ENCODE assay signal across 8 mouse cellular contexts in genomic region chr1:128614653-128615458, GRCm38 (mm10). TPM values are rescaled to one million over a fixed set of nuclear protein-coding genes. Genes with fewer than 3 reads are reported as not detected.
DNase-seq lines count a peak whose midpoint lies in the region; ATAC-seq and TF ChIP-seq lines count a peak whose summit lies in the region.

No protein-coding gene starts in this region.

- H3K9ac ChIP-seq in hindbrain, postnatal 0 days (replicated peaks; ENCODE audit: low read length): no peak overlapping the region
- no peak overlapping the region for H3K9ac ChIP-seq in limb, embryonic 15.5 days
- H3K9ac ChIP-seq in forebrain, postnatal 0 days: no peak overlapping the region

- H3K27ac ChIP-seq in hindbrain, postnatal 0 days: no peak overlapping the region
- H3K27ac ChIP-seq in hindbrain, embryonic 10.5 days: no peak overlapping the region
- no peak overlapping the region for H3K27ac ChIP-seq in limb, embryonic 15.5 days
- H3K27ac ChIP-seq in forebrain, postnatal 0 days (ENCODE audit: low read depth, low read length): no peak overlapping the region

- no peak overlapping the region for H3K4me3 ChIP-seq in hindbrain, postnatal 0 days (ENCODE audit: low read length)
- no peak overlapping the region for H3K4me3 ChIP-seq in hindbrain, embryonic 10.5 days
- H3K4me3 ChIP-seq in limb, embryonic 15.5 days: no peak overlapping the region
- H3K4me3 ChIP-seq in forebrain, postnatal 0 days (ENCODE audit: low read depth, low read length): no peak overlapping the region

- no peak for TF ChIP-seq CTCF in hindbrain, postnatal 0 days (IDR thresholded peaks at IDR 0.05; ENCODE audit: low read depth)
- TF ChIP-seq CTCF in forebrain, postnatal 0 days (IDR thresholded peaks at IDR 0.05; ENCODE audit: low read depth): no peak

- no peak overlapping the region for H3K4me2 ChIP-seq in hindbrain, postnatal 0 days (ENCODE audit: low read depth, low read length)
- no peak overlapping the region for H3K4me2 ChIP-seq in limb, embryonic 15.5 days
- H3K4me2 ChIP-seq in forebrain, postnatal 0 days (ENCODE audit: low read depth): no peak overlapping the region

- H3K4me1 ChIP-seq in hindbrain, postnatal 0 days (ENCODE audit: insufficient read depth, low read length): no peaks in the 10 kb centered on the region
- H3K4me1 ChIP-seq in hindbrain, embryonic 10.5 days (replicated peaks): 0 out of 2 replicates have a peak, but pooled peaks cover 4% of the 10 kb centered on the region
- H3K4me1 ChIP-seq in limb, embryonic 15.5 days: peaks cover 12% of the 10 kb centered on the region
- H3K4me1 ChIP-seq in forebrain, postnatal 0 days (ENCODE audit: insufficient read depth): no peaks in the 10 kb centered on the region

- no peaks in the 10 kb centered on the region for H3K9me3 ChIP-seq in hindbrain, postnatal 0 days (ENCODE audit: low read length)
- no peaks in the 10 kb centered on the region for H3K9me3 ChIP-seq in hindbrain, embryonic 10.5 days
- no peaks in the 10 kb centered on the region for H3K9me3 ChIP-seq in limb, embryonic 15.5 days
- H3K9me3 ChIP-seq in forebrain, postnatal 0 days (ENCODE audit: low read length): no peaks in the 10 kb centered on the region

- 55% methylated on average over 7 of the region's 7 CpGs for WGBS in hindbrain, postnatal 0 days
- 85% methylated on average over 7 of the region's 7 CpGs for WGBS in hindbrain, embryonic 10.5 days
- WGBS in limb, embryonic 15.5 days: 32% methylated on average over 7 of the region's 7 CpGs
- WGBS in forebrain, postnatal 0 days: 68% methylated on average over 7 of the region's 7 CpGs

- DNase-seq in hindbrain, postnatal 0 days (ENCODE audit: low spot score): peak; percentile 15
- DNase-seq in hindbrain, embryonic 10.5 days (ENCODE audit: low spot score): no peak
- DNase-seq in adrenal gland, postnatal 14 days: peak; percentile 55
- DNase-seq in spleen, adult 18-20 months: peak; percentile 66 to 73
- no peak for DNase-seq in gastrocnemius, postnatal 14 days
- DNase-seq in forebrain, postnatal 0 days: no peak
- DNase-seq in right cerebral cortex, postnatal 36 days (ENCODE audit: low spot score in 2 of 2): no peak

- intact Hi-C loops in gastrocnemius, postnatal 14 days (cut with DNase I; ENCODE audit: low total_unique reads): no loop called here

- no peaks in the 10 kb centered on the region for H3K36me3 ChIP-seq in hindbrain, postnatal 0 days (ENCODE audit: insufficient read depth, low read length)
- no peaks in the 10 kb centered on the region for H3K36me3 ChIP-seq in hindbrain, embryonic 10.5 days
- no peaks in the 10 kb centered on the region for H3K36me3 ChIP-seq in limb, embryonic 15.5 days
- no peaks in the 10 kb centered on the region for H3K36me3 ChIP-seq in forebrain, postnatal 0 days (ENCODE audit: insufficient read depth)

- no peak for ATAC-seq in hindbrain, postnatal 0 days
- 0 out of 2 replicates have a peak, but pooled peaks have one; percentile 35 for ATAC-seq in limb, embryonic 15.5 days (ENCODE audit: insufficient number of reproducible peaks, low FRiP score, low TSS enrichment, low read depth)
- no peak for ATAC-seq in forebrain, postnatal 0 days

- no peaks in the 10 kb centered on the region for H3K27me3 ChIP-seq in hindbrain, postnatal 0 days (ENCODE audit: insufficient read depth, low read length)
- H3K27me3 ChIP-seq in hindbrain, embryonic 10.5 days (ENCODE audit: insufficient read depth, poor library complexity, severe bottlenecking): no peaks in the 10 kb centered on the region
- 0 out of 2 replicates have a peak, but pooled peaks cover 3% of the 10 kb centered on the region for H3K27me3 ChIP-seq in limb, embryonic 15.5 days
- no peaks in the 10 kb centered on the region for H3K27me3 ChIP-seq in forebrain, postnatal 0 days (ENCODE audit: insufficient read depth, low read length)

RNA-seq across cellular contexts. Expression of gene Cxcr4, which starts 22.8 kb away (rescaled TPM):
- 76.1 and 95.8 TPM in 2 replicates for total RNA-seq in hindbrain, postnatal 0 days (2014; rRNA removed)
- polyA plus RNA-seq in hindbrain, postnatal 0 days (2015; fragmentation: Nextera tagmentation; extraction: Ambion mirVana): 5.1 and 5.2 TPM in 2 replicates
- 18.5 and 19.0 TPM in 2 replicates for polyA plus RNA-seq in hindbrain, embryonic 10.5 days (2016; fragmentation: Nextera tagmentation; extraction: Ambion mirVana)
- total RNA-seq in adrenal gland, postnatal 14 days (2021): 39.7 and 49.8 TPM in 2 replicates
- 3.1 TPM in 2 replicates for polyA plus RNA-seq in limb, embryonic 15.5 days (2015; fragmentation: Nextera tagmentation; extraction: Ambion mirVana)
- 10 to 100 TPM; 15.7 to 17.1 TPM for total RNA-seq in gastrocnemius, postnatal 14 days (2021)
- 41.3 and 44.9 TPM in 2 replicates for total RNA-seq in forebrain, postnatal 0 days (2014; rRNA removed)
- polyA plus RNA-seq in forebrain, postnatal 0 days (2015; fragmentation: Nextera tagmentation; extraction: Ambion mirVana): 4.9 and 5.8 TPM in 2 replicates

Comparison
In these comparisons a context has a peak if more than half of its experiments do, and no peak if none do; other contexts are left out.
1. DNase-seq: peak in hindbrain, postnatal 0 days (single experiment), adrenal gland, postnatal 14 days (single experiment) and spleen, adult 18-20 months (2 of 2); none in hindbrain, embryonic 10.5 days (single experiment), gastrocnemius, postnatal 14 days (single experiment), forebrain, postnatal 0 days (single experiment) and right cerebral cortex, postnatal 36 days (0 of 2).